Mouse (Mus musculus): ENCODE data around the gene Tmem86b.

- TF ChIP-seq CTCF (IDR thresholded peaks at IDR 0.05; ENCODE audit: control insufficient read depth, insufficient read depth, insufficient read length) (no peak), MYOD1 (IDR thresholded peaks at IDR 0.05; ENCODE audit: control insufficient read depth, insufficient read length, low read depth) (no peak)
These were observed 32.5 kb upstream of the Tmem86b start for GRCm38 (mm10) chr7:4663742-4664141.

All from C2C12 (cell line).